Mouse (Mus musculus) neural tube, embryonic 12.5 days (tissue): ENCODE measurements around the gene Grip2. TPM values are rescaled to one million over a fixed set of nuclear protein-coding genes. Genes with fewer than 3 reads are reported as not detected.

ENCODE experiments used
- ATAC-seq: fragments of 200-750 bp; cut with Nextera tagmentation; 2 replicates; pipeline ENCODE4 v1.8.0; 2017; ENCODE audit warnings: low read depth, mild to moderate bottlenecking, moderate TSS enrichment, moderate library complexity; ENCODE audit not compliant: low FRiP score
- H3K27ac ChIP-seq: fragments of 300-500 bp; sonication (generic); 2 replicates; pipeline ENCODE4 v1.5.1; 2016
- H3K27me3 ChIP-seq: fragments of 300-500 bp; sonication (generic); replicated peaks from 2 replicates; pipeline ENCODE4 v1.6.1; 2016; ENCODE audit warnings: mild to moderate bottlenecking
- H3K36me3 ChIP-seq: fragments of 300-500 bp; sonication (generic); 2 replicates; pipeline ENCODE4 v1.6.1; 2016; ENCODE audit warnings: mild to moderate bottlenecking
- H3K4me1 ChIP-seq: fragments of 300-500 bp; sonication (generic); 2 replicates; pipeline ENCODE4 v1.6.1; 2016
- H3K4me2 ChIP-seq: fragments of 300-500 bp; sonication (generic); replicated peaks from 2 replicates; pipeline ENCODE4 v1.6.1; 2016; ENCODE audit warnings: mild to moderate bottlenecking
- H3K4me3 ChIP-seq: fragments of 300-500 bp; sonication (generic); 2 replicates; pipeline ENCODE4 v1.5.1; 2016
- H3K9ac ChIP-seq: fragments of 300-500 bp; sonication (generic); 2 replicates; pipeline ENCODE4 v1.6.1; 2016; ENCODE audit warnings: mild to moderate bottlenecking
- H3K9me3 ChIP-seq: fragments of 300-500 bp; sonication (generic); 2 replicates; pipeline ENCODE4 v1.6.1; 2016; ENCODE audit warnings: mild to moderate bottlenecking
- WGBS: fragments of 180-500 bp; shearing (Covaris S2); methylation state at CpG from one replicate; pipeline ENCODE4 v1.1.7; 2016; 5-methylcytosine and 5-hydroxymethylcytosine counted together
- polyA plus RNA-seq: library from polyadenylated mRNA; unstranded; fragments of >200 nt; fragmentation: Nextera tagmentation; extraction: Ambion mirVana; gene quantifications from 2 replicates; pipeline ENCODE4 v1.2.1, GENCODE M21; 2016

Grip2 gene
- polyA plus RNA-seq, 1 experiment from 2014 or later: 4.9 TPM

- Histone ChIP-seq H3K4me1 (no peaks in the 10 kb centered on the region), H3K27me3 (no peaks in the 10 kb centered on the region), H3K4me3 (no peak overlapping the region), H3K9ac (no peak overlapping the region), H3K9me3 (peaks cover 3% of the 10 kb centered on the region; the same call in 1 of the 2 replicates), H3K36me3 (peaks cover 78% of the 10 kb centered on the region), H3K27ac (no peak overlapping the region), H3K4me2 (no peak overlapping the region)
- 26% methylated on average over 7 of the region's 7 CpGs for WGBS
- ATAC-seq: no peak
Measured at GRCm38 (mm10) chr6:91745947-91746582, 81.0 kb downstream of the Grip2 start.

DNA sequence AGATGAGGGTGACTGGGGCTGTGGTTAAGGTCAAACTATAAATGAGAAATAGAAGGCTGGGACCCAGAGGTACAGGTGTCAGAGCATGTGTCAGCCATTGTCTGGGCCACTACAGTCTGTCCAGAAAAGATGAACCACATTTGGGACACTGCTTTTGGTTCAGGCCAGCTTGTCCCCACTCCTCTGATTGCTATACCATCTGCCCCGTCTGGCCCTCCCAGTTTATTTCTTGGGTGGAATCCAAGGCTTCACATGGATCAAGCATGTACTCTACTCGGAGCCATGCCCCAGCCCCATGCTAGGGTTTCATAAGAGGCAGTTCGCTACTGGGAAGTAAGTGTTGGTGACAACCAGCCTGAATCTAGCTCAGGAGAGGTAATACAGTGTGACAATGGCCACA lies 81.8 kb downstream of the Grip2 start:
- Histone ChIP-seq H3K9ac (no peak overlapping the region), H3K27me3 (no peaks in the 10 kb centered on the region), H3K9me3 (peaks cover 3% of the 10 kb centered on the region; the same call in 1 of the 2 replicates), H3K4me2 (no peak overlapping the region), H3K36me3 (peaks cover 74% of the 10 kb centered on the region), H3K27ac (no peak overlapping the region), H3K4me3 (no peak overlapping the region), H3K4me1 (no peaks in the 10 kb centered on the region)
- no peak for ATAC-seq
- 88% methylated on average over 3 of the region's 3 CpGs for WGBS

- Histone ChIP-seq H3K4me3 (no peak overlapping the region), H3K4me2 (no peak overlapping the region), H3K36me3 (peaks cover 75% of the 10 kb centered on the region), H3K9ac (no peak overlapping the region), H3K9me3 (peaks cover 2% of the 10 kb centered on the region; the same call in 1 of the 2 replicates), H3K4me1 (no peaks in the 10 kb centered on the region), H3K27ac (no peak overlapping the region), H3K27me3 (no peaks in the 10 kb centered on the region)
- no peak for ATAC-seq
- 43% methylated on average over 4 of the region's 4 CpGs for WGBS
Measured at GRCm38 (mm10) chr6:91743886-91744285, 83.2 kb downstream of the Grip2 start.

DNA sequence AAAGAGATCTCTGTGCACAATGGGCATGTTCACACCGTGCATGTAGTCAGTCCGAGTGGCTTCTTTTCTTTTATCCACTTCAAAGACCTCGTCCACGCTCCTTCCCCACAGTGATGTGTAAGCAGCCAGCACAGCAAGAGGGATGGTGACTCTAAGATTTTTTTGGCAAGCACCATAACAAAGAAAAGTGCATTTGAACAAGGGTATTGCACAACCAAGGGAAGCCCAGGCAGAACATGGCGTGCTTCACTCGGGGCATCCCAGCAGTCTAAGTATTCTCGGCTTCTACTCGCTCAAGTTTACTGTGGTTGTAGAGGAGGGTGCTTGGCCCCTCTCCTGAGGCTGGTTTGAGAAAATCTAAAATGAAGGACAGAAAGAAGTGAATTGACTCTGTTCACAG lies 84.1 kb downstream of the Grip2 start:
- H3K9ac ChIP-seq: no peak overlapping the region

DNA sequence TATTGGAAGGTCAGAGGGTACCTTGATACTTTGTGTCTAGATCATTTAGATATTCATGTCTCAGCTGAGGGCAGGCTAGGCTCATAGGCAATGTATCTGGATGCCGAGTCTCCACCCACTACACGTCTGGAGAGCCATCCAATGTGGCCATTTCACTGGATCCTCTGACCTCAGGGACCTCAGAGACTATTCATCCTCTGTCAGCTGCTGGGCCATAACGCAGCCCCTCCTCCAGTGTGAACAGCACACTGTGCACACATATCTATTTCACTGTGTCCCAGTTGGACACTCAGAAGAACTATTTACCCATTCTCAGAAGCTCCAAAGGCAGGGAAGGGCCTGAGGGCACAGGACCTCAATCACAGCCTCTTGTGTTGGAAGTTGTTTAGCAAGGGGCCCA lies 84.6 kb downstream of the Grip2 start:
- Histone ChIP-seq H3K27ac (no peak overlapping the region), H3K4me2 (no peak overlapping the region), H3K4me3 (no peak overlapping the region), H3K36me3 (peaks cover 75% of the 10 kb centered on the region), H3K4me1 (no peaks in the 10 kb centered on the region), H3K9ac (no peak overlapping the region), H3K9me3 (no peaks in the 10 kb centered on the region), H3K27me3 (no peaks in the 10 kb centered on the region)
- ATAC-seq: no peak
- 63% methylated on average over 3 of the region's 3 CpGs for WGBS

More for the DNA sequence above, 84.1 kb downstream of the Grip2 start:
- Histone ChIP-seq H3K9me3 (no peaks in the 10 kb centered on the region), H3K27me3 (no peaks in the 10 kb centered on the region), H3K27ac (no peak overlapping the region), H3K4me3 (no peak overlapping the region), H3K36me3 (peaks cover 75% of the 10 kb centered on the region), H3K4me1 (no peaks in the 10 kb centered on the region), H3K4me2 (no peak overlapping the region)
- WGBS: 77% methylated on average over 8 of the region's 8 CpGs
- ATAC-seq: no peak

- H3K36me3 ChIP-seq: peaks cover 78% of the 10 kb centered on the region
- no peaks in the 10 kb centered on the region for H3K9me3 ChIP-seq
- no peaks in the 10 kb centered on the region for H3K4me1 ChIP-seq
- H3K4me2 ChIP-seq: no peak overlapping the region
- 71% methylated on average over 11 of the region's 11 CpGs for WGBS
- H3K27ac ChIP-seq: no peak overlapping the region
- no peaks in the 10 kb centered on the region for H3K27me3 ChIP-seq
- no peak overlapping the region for H3K4me3 ChIP-seq
- H3K9ac ChIP-seq: no peak overlapping the region
- peak; percentile 52; the same call in 1 of the 2 replicates for ATAC-seq
Measured at GRCm38 (mm10) chr6:91741046-91741445, 86.0 kb downstream of the Grip2 start.

DNA sequence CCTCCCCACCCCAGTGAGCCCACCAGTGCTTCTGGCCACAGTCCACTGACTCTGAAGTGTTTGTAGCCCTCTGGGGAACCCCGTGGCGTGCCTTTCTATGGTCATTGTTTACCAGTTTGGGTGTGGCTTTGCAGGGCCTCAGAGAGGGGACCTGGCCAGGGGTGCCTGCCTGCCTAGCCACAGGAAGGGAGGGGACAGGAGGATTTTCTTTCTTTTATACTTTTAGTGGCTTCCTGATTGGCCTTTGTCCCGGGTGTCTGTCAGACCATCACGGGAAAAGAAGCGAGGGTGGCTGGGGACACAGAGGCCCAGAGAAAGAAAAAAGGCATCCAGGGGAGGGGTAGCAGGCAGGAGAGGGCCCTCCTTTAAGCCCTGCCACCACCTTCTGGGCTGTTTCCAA lies 89.0 kb downstream of the Grip2 start:
- ATAC-seq: no peak
- no peak overlapping the region for H3K9ac ChIP-seq
- H3K4me1 ChIP-seq: no peaks in the 10 kb centered on the region
- no peak overlapping the region for H3K27ac ChIP-seq
- H3K4me3 ChIP-seq: no peak overlapping the region
- WGBS: 26% methylated on average over 5 of the region's 5 CpGs
- no peak overlapping the region for H3K4me2 ChIP-seq
- no peaks in the 10 kb centered on the region for H3K9me3 ChIP-seq
- H3K27me3 ChIP-seq: no peaks in the 10 kb centered on the region
- peaks cover 76% of the 10 kb centered on the region for H3K36me3 ChIP-seq

GRCm38 (mm10) chr6:91737451-91737850 lies 89.6 kb downstream of the Grip2 start:
- no peaks in the 10 kb centered on the region for H3K27me3 ChIP-seq
- H3K36me3 ChIP-seq: peaks cover 74% of the 10 kb centered on the region
- no peaks in the 10 kb centered on the region for H3K4me1 ChIP-seq
- no peak for ATAC-seq
- H3K4me3 ChIP-seq: no peak overlapping the region
- no peaks in the 10 kb centered on the region for H3K9me3 ChIP-seq
- H3K4me2 ChIP-seq: no peak overlapping the region
- H3K9ac ChIP-seq: no peak overlapping the region
- whole genome bisulfite sequencing: 85% methylated on average over 7 of the region's 7 CpGs
- no peak overlapping the region for H3K27ac ChIP-seq

GRCm38 (mm10) chr6:91736471-91736870 lies 90.6 kb downstream of the Grip2 start:
- no peak overlapping the region for H3K4me2 ChIP-seq
- H3K4me3 ChIP-seq: no peak overlapping the region
- H3K27me3 ChIP-seq: no peaks in the 10 kb centered on the region
- no peak overlapping the region for H3K27ac ChIP-seq
- 0 out of 2 replicates have a peak, but pooled peaks cover 5% of the 10 kb centered on the region for H3K4me1 ChIP-seq
- H3K36me3 ChIP-seq: peaks cover 66% of the 10 kb centered on the region
- H3K9ac ChIP-seq: 0 out of 2 replicates have a peak overlapping the region, but pooled peaks have one; percentile 17
- no peak for ATAC-seq
- WGBS: 45% methylated on average over 5 of the region's 5 CpGs
- no peaks in the 10 kb centered on the region for H3K9me3 ChIP-seq

GRCm38 (mm10) chr6:91732138-91732537 lies 94.9 kb downstream of the Grip2 start:
- H3K4me3 ChIP-seq: no peak overlapping the region
- H3K4me2 ChIP-seq: no peak overlapping the region
- peak; percentile 50 for ATAC-seq
- peaks cover 49% of the 10 kb centered on the region for H3K36me3 ChIP-seq
- no peaks in the 10 kb centered on the region for H3K27me3 ChIP-seq
- WGBS: 70% methylated on average over 11 of the region's 11 CpGs
- H3K4me1 ChIP-seq: peaks cover 34% of the 10 kb centered on the region
- no peaks in the 10 kb centered on the region for H3K9me3 ChIP-seq
- no peak overlapping the region for H3K27ac ChIP-seq
- H3K9ac ChIP-seq: no peak overlapping the region

DNA sequence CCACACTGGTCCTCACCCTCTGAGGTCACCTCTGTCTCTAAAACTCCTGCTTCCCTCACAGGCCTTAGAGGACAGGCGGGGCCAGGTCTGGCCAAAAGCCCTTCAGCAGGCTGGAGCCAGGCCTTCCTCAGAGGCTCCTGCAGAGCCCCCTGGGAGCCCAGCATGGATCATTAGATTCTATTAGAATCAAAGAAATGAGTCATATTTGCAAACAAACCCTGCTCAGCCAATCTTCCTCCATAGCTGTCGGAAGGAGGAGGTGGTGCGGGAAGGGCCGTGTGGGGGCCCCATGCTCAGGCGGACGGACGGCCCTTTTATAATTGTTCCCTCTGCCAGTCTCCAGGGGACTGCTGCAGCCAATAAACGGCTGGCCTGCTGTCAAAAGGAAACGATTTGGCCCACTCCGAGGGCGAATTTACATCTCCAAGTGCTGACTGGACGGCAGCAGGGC lies 97.3 kb downstream of the Grip2 start:
- H3K4me2 ChIP-seq: peak overlapping the region; percentile 14; the same call in 1 of the 2 replicates
- no peak overlapping the region for H3K4me3 ChIP-seq
- ATAC-seq: peak; percentile 45

DNA sequence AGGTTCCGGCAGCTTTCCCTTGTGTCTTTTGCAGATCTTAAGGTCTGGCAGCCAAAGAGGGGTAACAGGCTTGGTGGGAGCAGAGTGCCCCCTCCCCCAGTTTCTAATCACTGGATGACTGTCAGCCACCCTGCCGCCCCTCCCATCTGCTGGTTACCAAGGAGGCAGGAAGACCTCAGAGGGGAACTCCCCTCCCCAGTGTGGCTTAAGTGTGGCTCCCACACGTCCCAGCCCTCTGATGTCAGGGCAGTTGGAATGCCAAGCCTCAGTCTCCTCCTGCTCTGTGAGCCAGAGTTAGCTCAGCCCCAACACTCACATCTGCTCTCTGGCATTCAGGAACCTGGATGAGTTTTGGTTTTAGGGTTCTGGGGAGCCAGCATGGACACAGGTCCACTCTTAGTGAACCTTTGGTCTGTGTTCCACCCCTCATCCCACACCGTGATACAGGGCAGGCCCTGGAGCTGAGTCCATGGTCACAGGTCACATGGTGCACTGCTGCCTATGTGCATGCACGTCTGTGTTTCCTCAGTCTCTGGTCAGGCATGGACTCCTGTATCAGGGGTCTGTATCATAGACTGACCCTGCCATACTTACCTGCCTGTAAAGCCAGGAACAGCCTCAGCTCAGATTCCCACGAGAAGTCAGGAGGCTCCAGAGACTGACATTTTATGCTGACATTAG lies 98.0 kb downstream of the Grip2 start:
- H3K4me1 ChIP-seq: peaks cover 34% of the 10 kb centered on the region
- no peaks in the 10 kb centered on the region for H3K27me3 ChIP-seq
- peaks cover 53% of the 10 kb centered on the region for H3K36me3 ChIP-seq
- peak; percentile 54 for ATAC-seq
- peak overlapping the region; percentile 47; the same call in 1 of the 2 replicates for H3K27ac ChIP-seq
- 48% methylated on average over 6 of the region's 6 CpGs for WGBS
- H3K4me3 ChIP-seq: no peak overlapping the region
- H3K9me3 ChIP-seq: no peaks in the 10 kb centered on the region
- 0 out of 2 replicates have a peak overlapping the region, but pooled peaks have one; percentile 10 for H3K9ac ChIP-seq
- peak overlapping the region; percentile 14; the same call in 1 of the 2 replicates for H3K4me2 ChIP-seq

More for the DNA sequence above, 97.3 kb downstream of the Grip2 start:
- peaks cover 47% of the 10 kb centered on the region for H3K36me3 ChIP-seq
- no peaks in the 10 kb centered on the region for H3K9me3 ChIP-seq
- WGBS: 7% methylated on average over 12 of the region's 12 CpGs
- H3K27me3 ChIP-seq: no peaks in the 10 kb centered on the region
- H3K9ac ChIP-seq: no peak overlapping the region
- H3K27ac ChIP-seq: peak overlapping the region; percentile 47; the same call in 1 of the 2 replicates
- peaks cover 34% of the 10 kb centered on the region for H3K4me1 ChIP-seq
